Mouse (Mus musculus): ENCODE results near the gene Ipo11.
"Not testable (repeated sequence)": the region's sequence is repeated elsewhere in the genome, so short reads cannot be mapped to it uniquely, and the experiment has no call there.

Gene Ipo11

GRCm38 (mm10) chr13:106907273-106907672 lies 29.5 kb downstream of the Ipo11 start:
- intact Hi-C loops (cut with DNase I) = no loop called here

GRCm38 (mm10) chr13:106905154-106905553 lies 31.6 kb downstream of the Ipo11 start:
- intact Hi-C loops (cut with DNase I) = not testable (repeated sequence)

GRCm38 (mm10) chr13:106904637-106905036 lies 32.1 kb downstream of the Ipo11 start:
- intact Hi-C loops (cut with DNase I) = no loop called here

- intact Hi-C loops (cut with DNase I) = loop anchor here (5.0 to 10.0 kb wide), 2 partner anchors 179 to 1452 kb away; partner anchors contain the start of gene Htr1a
Measured at GRCm38 (mm10) chr13:106894284-106894683, 42.5 kb downstream of the Ipo11 start.

GRCm38 (mm10) chr13:106893701-106894100 lies 43.1 kb downstream of the Ipo11 start:
- intact Hi-C loops (cut with DNase I) = loop anchor here (5.0 to 10.0 kb wide), 2 partner anchors 179 to 1451 kb away; partner anchors contain the start of gene Htr1a

- intact Hi-C loops (cut with DNase I) = loop anchor here (5.0 to 10.0 kb wide), 2 partner anchors 178 to 1451 kb away; partner anchors contain the start of gene Htr1a
Measured at GRCm38 (mm10) chr13:106893196-106893595, 43.6 kb downstream of the Ipo11 start.

GRCm38 (mm10) chr13:106887364-106887763 lies 49.4 kb downstream of the Ipo11 start:
- intact Hi-C loops (cut with DNase I) = no loop called here

- intact Hi-C loops (cut with DNase I) = no loop called here
Measured at GRCm38 (mm10) chr13:106884249-106884648, 52.5 kb downstream of the Ipo11 start.

GRCm38 (mm10) chr13:106876278-106876677 lies 60.5 kb downstream of the Ipo11 start:
- intact Hi-C loops (cut with DNase I) = loop anchor here (5.0 kb wide), 1 partner anchor 231 kb away; no protein-coding TSS in a partner anchor

GRCm38 (mm10) chr13:106865547-106865946 lies 71.2 kb downstream of the Ipo11 start:
- intact Hi-C loops (cut with DNase I) = no loop called here

- intact Hi-C loops (cut with DNase I) = no loop called here
Measured at GRCm38 (mm10) chr13:106858779-106859178, 78.0 kb downstream of the Ipo11 start.

GRCm38 (mm10) chr13:106856556-106856955 lies 80.2 kb downstream of the Ipo11 start:
- intact Hi-C loops (cut with DNase I) = no loop called here

- intact Hi-C loops (cut with DNase I) = no loop called here
Measured at GRCm38 (mm10) chr13:106847534-106847933, 89.2 kb downstream of the Ipo11 start.

GRCm38 (mm10) chr13:106844928-106845327 lies 91.8 kb downstream of the Ipo11 start:
- intact Hi-C loops (cut with DNase I) = no loop called here

GRCm38 (mm10) chr13:106842542-106842941 lies 94.2 kb downstream of the Ipo11 start:
- intact Hi-C loops (cut with DNase I) = no loop called here

- intact Hi-C loops (cut with DNase I) = no loop called here
Measured at GRCm38 (mm10) chr13:106838778-106839177, 98.0 kb downstream of the Ipo11 start.

- intact Hi-C loops (cut with DNase I) = no loop called here
Measured at GRCm38 (mm10) chr13:106836527-106836879, 100.3 kb downstream of the Ipo11 start.

GRCm38 (mm10) chr13:106835844-106836526 lies 100.8 kb downstream of the Ipo11 start:
- intact Hi-C loops (cut with DNase I) = no loop called here

GRCm38 (mm10) chr13:106830029-106830428 lies 106.7 kb downstream of the Ipo11 start:
- intact Hi-C loops (cut with DNase I) = no loop called here

GRCm38 (mm10) chr13:106829327-106829997 lies 107.3 kb downstream of the Ipo11 start:
- intact Hi-C loops (cut with DNase I) = no loop called here

GRCm38 (mm10) chr13:106825618-106826017 lies 111.1 kb downstream of the Ipo11 start:
- intact Hi-C loops (cut with DNase I) = no loop called here

- intact Hi-C loops (cut with DNase I) = no loop called here
Measured at GRCm38 (mm10) chr13:106823875-106824191, 112.9 kb downstream of the Ipo11 start.

Measured in adrenal gland (tissue).